Mouse (Mus musculus) lung, postnatal 4 days (tissue): Measurements from ENCODE around the gene Gpbp1l1.

Experiments used
- DNase-seq, 2 experiments: peaks; one replicate each; pipeline ENCODE4 v3.0.0; 2021

Gpbp1l1 gene

DNA sequence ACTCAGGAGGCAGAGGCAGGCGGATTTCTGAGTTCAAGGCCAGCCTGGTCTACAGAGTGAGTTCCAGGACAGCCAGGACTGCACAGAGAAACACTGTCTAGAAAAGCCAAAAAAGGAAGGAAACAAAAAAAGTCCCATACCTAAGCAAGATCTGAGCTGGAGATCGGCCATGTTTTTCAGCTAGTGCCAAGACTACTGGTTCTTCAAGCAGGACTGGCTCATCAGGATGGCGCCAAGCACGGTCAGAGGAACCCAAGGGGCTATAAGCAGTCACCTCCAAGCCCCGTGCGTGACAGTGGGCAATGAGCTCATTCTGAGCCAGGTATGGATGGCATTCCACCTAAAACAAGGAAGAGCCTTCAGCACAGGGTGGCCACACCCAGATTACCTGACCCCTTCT, 81.4 kb downstream of the Gpbp1l1 start:
- no peak for DNase-seq

- no peak for DNase-seq
Measured at GRCm38 (mm10) chr4:116642071-116642470, 84.6 kb downstream of the Gpbp1l1 start.
